Mouse (Mus musculus) adrenal gland, postnatal 25 days (tissue): Measurements from ENCODE around the gene Pde6b. TPM values are rescaled to one million over a fixed set of nuclear protein-coding genes. Genes with fewer than 3 reads are reported as not detected.

Source experiments
- DNase-seq: peaks from one replicate; pipeline ENCODE4 v3.0.0; 2021; ENCODE audit warnings: mixed read lengths
- total RNA-seq: library from RNA; stranded (reverse); gene quantifications from 2 replicates; pipeline ENCODE4 v1.2.3, GENCODE M21; 2021

Pde6b gene
- total RNA-seq, 1 experiment from 2014 or later = not detected

DNA sequence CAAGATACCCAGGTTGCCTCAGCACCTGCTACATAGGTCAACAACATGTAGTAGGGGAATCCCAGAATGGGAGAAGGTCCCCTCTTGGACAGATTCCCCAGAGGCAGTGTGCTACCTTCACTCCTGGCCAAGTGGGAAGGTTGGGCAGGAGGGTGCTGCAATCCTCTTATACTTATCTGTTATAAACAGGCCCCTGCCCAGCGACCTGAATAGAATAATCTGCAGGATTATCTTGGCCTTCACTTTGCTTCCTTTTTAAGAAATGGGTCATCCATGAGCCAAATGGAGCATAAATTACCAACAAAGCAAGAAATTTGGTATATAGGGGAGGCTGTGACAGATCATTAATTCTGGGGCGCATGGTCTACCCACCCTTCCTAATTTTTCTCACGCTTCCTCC lies 1.6 kb downstream of the Pde6b start:
- DNase-seq = no peak

DNA sequence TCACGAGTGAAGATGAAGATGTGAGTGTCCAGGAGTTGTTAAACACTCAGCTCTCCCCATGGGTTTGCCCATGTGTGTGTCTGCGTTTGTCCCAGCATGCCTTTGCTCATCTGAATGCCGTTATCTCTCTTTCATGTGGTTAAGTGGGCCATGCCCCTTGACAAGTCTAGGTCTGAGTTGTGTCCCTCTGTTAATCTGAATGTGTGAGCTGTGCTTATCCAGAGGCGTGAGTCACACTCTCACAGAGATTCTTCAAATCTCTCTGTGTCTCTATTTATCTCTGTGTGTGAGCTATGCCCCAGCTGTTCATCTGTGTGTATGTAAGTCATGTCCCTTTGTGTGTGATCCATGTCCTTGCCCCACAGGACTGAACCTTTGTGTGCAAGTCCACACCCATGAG lies 15.3 kb downstream of the Pde6b start:
- DNase-seq = no peak

DNA sequence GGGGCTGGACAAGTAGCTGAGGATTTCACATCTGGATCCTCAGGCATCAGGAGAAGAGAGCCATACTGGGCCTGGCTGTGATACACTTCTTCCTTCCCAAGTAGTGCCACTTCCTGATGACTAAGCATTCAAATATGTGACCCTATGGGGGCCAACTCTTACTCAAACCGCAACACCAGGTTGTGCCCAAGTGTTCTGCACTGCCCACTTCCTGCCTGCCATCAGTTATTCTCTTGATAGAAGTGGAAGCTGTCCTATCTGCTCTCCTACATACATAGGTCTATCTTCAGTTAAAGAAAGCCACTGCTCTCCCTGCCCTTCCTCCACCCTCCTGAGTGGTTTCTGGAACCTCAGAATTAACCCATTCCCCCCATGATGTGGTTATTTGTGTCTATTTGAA lies 17.3 kb downstream of the Pde6b start:
- DNase-seq = no peak

DNA sequence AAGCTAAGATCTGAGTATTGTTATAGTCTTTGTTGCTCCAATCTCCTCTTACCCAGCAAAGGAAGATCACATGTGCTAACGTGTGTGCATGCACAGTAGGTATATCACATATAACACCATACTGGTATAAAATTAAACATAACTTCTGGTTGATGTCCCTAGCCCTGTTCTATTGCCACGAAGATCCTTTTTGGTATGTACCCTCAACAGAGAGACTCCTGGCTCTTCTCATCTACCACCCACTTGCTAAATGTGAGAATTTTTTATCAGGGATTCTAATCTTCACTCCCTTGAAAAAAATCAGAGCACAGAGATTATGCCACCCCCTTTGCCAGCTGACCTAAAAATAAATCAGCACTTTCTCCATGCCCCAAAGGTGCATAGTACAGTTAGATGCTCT lies 18.8 kb downstream of the Pde6b start:
- no peak for DNase-seq

DNA sequence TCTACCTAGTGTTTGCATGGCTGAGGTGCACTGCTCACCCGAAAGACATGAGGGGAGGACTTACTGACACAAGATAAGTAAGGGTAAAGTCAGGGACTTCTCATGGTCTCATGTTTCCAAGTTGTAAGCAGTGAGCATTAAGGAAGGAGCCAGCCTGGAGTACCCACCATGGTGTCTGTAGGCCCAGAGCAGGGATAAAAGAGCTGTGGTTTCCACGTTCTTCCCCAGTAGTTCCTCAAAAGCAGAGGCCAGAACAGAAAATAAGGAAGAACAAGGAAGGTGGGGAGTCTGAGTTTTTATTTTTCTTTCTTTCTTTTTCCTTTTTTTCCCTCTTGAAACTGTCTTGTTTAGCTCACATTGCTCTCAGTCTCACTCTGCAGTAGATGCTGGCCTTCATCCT lies 26.5 kb downstream of the Pde6b start:
- DNase-seq = no peak

DNA sequence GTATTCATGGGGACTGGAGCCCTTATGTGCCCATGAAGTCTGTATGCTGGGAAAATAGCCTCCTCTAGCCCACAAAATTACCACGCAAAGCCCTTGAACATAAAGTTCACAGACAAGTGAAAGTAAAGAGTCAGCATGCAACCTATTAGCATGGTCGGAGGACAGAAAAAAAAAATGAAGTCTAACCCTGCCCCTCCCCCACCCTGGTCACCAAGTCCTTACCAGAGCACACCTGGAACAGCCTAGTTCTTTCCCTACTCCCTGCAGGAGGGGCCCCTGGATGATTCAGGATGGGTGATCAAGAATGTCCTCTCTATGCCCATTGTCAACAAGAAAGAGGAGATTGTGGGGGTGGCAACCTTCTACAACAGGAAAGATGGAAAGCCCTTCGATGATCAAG lies 34.5 kb downstream of the Pde6b start:
- no peak for DNase-seq

DNA sequence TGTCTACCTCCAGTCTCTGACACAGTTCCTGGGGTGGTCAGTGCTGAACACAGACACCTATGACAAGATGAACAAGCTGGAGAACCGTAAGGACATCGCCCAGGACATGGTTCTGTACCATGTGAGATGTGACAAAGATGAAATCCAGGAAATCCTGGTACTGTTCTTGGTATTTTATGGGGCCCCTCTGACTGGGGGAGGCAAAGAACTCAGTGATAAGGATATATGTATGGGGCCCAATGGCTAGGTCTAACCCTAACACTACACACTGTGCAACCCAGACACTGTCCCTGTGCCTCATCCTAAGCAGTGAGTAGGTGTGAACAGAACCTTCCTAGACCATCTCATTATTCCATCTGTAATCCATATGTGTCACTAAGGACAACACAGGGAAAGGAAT lies 35.2 kb downstream of the Pde6b start:
- no peak for DNase-seq

DNA sequence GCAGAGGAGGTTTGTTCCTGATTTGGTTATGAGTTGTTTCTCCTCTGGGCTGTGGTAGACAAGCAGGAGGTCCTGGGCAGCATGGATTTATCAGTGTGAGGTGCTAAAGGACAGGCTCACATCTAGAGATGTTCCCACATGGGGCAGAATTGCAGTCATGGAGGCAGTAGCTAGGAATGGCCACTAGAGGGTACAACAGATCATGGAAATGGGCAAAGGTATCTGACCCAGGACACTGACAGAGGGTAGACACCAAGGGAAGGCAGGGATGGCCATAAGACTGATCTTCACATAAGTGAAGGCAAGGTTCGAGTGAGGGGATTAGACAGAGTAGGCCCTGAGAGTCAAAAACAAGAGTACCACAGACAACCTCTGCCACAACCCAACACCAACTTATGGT lies 39.0 kb downstream of the Pde6b start:
- DNase-seq = peak; percentile 28

DNA sequence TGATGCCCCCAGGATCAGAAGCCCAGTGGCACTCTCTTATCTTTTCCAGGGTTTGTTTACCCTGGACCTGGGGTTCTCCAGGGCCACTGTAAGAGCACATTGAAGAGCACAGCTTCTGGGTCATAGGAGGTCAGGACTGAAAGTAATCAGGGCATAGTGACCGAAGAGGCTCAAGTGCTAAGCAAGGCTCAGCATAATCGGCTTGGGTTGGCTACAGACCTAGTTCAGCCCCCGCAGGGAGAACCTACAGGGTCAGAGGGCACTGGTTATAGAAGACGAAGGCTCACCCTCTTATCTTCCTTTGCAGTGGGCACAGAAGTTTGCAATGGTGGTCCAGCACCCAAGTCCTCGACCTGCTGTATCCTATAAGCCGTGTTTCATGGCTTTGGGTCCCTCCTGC lies 43.0 kb downstream of the Pde6b start:
- no peak for DNase-seq

DNA sequence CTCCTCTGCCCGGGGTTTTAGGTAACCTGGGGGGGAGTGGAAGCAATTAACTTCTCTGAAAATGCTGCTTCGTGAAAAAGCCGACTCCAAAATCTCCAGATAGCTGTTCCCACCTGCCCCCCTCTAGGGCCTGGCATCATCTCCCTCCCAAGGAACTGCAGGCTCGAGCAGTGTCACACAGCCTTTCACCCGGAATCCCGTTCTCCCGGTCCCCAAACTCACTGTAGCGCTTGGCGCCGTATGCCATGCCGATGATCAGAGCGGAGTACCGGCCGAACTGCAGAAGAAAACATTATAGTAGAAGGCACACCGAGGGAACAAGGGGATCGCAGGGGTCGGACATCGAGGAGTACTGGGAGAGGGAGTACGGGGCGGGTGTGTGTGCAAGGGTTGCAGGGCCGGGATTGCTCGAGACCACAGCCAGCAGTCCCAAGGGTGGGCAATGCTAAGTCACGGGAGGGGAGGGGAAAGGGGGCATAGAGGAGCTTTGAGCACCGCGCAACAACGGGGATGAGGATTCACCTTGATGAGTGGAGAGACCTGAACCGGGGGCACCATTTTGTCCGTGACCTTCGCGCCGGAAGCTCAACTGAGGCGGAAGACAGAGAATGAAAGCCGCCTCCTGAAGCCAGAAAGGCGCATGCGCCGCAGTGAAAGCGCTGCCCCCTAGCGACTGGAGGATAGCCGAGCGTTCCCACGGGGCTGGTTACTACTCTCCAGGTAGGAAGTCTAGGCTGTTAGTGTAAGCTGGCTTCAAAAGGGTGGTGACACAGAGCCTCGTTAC lies 45.8 kb downstream of the Pde6b start, which contains the start of gene Atp5k:
Gene Atp5k, minus strand, starts transcription at position 645 of the 784 bp plus-strand sequence.
- peak; percentile 94 for DNase-seq

DNA sequence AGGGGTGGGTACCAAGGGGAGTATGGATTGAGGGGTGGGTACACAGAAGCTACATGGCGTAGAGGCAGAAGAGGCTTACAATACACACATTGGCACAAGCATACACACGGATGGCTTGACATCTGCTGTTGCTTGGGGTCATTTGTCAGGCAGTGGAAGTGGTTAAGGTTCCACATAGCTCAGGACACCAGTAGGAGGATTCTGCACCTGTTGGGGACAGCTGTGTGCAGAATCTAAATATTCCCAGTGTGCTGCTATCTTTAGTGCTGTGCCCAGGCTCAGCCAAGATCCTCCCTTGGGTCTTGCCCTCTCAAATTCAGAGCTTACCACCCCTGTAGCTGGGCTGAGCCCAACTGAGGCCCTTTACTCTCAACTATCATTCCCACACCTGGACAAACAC lies 47.9 kb downstream of the Pde6b start:
- no peak for DNase-seq

DNA sequence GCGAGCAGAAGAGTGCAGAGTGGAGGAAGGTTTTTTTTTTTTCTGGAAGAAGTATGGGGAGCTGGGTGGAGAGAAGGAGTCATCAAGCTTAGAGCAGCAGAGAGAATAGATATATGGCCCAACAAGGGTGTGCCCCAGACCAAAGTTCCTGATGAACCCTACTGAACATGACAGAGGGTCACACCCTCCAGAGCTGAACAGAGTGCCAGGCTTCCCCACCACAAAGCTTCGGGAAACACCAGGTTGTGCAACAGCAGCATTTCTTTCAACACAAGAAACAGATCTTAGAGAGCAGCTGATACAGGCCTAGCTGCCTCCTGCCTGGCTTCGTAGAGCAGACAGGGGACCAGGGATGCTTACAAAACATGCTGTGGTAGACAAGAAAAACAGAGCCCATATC lies 58.8 kb downstream of the Pde6b start:
- DNase-seq = no peak

DNA sequence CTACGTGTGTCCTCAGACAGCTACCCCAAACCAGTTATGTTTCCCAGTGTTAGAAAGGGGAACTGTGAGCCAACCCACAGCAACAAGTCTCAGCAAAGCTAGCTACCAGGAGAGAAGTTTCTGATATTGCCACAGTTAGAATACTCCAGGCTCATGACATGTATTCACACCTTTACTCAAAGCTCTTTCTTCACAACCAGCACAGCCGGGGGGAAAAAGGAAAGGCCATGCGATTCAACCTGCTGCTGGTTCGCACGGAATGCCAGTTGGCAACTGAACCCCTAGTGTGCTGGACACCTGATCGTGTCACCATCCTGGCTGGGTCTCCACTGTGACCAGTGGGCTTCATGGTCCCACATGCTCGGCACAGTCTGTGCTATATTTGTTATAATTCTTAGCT lies 59.7 kb downstream of the Pde6b start:
- no peak for DNase-seq

DNA sequence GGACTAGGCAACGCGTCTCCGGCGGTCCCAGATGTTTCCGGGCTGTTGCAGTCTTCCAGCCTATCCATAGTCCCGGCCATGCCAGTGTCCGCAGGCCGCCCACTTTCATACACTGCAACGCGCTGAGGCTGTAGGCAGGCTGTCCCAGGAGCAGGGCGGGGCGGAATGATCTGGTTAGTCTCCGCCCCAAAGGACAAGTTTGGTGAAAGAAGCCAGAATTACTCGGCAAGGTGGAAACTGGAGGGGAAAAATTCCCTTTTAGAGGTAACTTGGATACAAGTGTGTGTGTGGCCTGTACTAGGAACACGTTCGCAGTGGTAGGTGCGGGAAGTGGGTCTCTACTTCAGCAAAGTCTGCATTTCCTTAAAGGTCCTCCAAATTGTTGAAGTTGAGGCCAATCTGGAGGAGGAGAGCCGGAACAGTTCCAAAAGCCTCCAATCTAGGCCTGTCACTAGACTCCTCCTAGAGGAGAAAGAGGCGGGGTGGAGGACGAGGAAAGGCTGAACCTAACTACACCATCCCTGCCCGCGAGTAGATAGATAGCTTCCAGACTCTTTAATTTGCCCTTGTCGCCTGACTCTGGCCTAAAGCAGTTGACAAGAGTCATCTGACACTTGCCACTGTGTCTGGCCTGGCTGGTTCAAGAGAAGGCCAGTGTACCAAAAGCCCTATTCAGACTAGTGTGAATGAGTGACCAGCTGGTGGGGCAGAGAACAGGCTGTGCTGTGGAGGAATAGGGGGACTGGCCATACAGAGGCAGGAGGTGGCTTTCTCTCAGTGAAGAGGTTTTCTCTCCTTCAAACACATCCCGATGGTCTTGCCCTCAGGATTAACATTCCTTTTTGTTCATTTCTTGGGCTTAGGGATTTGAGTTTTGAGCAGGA lies 60.8 kb downstream of the Pde6b start, which contains the start of gene Mfsd7a:
Gene Mfsd7a, minus strand, starts transcription at position 107 of the 884 bp plus-strand sequence.
- DNase-seq = peak; percentile 81

DNA sequence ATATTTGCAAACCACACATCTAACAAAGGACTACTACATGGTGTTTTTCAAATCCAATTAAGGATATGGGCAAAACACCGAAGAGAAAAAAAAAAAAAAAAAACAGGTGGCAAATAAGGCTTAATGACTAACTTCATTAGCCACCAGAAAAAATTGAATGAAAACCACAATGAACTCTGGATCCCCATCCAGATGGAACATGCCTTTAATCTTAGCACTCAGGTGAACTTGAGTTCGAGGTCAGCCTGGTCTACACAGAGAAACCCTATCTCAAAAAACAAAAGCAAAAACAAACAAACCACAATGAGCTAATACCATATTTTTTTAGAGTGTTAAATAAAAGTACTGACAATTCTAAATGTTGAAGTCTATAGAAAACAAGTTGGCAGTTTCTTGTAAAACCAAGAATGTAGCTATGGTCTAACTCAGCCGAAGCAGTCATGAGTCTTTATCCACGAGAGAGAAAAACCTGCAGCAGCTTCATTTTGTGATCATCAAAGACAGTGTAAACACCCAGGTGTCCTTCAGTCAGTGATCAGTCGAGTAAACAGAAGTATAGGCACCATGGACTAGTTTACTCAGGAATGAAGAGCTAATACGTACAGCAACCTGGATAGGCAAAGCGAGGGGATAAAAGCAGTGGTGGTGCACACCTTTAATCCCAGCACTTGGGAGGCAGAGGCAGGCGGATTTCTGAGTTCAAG lies 62.8 kb downstream of the Pde6b start:
- no peak for DNase-seq

DNA sequence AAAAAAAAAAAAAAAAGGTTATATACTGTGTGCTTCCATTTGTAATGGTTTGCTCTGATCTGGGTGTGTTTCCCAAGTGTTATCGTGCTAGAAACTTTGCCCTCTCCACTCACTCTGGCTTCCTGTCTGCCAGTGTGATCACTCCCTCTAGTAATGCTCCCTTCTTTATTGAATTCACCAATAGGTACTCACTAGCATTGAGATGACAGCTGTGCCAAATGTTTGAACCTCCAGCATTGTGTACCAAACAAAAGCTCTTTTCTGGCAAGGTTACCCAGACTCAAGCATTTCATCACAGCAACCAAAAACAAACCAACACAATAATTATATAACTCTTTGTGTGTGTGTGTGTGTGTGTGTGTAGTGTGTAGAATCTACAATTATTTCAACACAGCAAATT lies 63.4 kb downstream of the Pde6b start:
- no peak for DNase-seq

DNA sequence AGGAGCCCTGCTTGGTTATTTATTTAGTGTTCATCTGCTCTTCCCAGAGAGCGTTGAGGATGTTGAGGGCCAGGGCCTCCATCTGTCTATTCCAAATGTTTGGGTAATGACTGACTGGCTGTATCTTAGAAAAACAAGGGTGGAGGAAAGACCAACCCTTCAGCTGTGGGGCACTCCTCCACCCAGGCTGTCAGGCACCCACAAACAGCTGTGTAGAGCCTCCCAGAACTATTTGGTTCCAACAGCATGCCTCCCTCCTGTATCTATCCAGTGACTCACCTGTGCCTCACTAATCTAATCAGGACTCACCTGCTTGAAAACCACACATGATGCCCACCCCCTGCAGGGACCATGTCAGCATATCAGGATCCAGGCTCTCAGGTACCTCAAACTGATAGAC lies 64.2 kb downstream of the Pde6b start:
- DNase-seq = no peak

DNA sequence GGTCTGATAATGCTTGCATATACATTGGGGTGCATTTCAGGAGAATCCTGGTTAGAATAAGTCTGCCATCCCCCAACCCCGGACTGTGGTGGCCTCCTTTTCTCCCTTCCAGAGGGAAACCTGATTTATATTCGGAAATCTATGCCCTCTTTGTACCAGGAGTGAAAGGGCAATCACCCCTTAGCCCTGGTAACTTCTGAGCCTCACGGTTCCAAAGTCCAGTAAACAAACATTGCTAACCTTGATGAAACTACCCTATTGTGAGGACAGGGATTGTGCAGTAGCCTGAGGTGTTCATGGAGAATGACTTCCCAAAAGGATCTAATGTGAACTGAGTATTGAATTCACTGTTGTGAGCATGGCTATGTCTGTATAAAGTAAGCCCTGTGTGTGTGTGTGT lies 65.9 kb downstream of the Pde6b start:
- no peak for DNase-seq

DNA sequence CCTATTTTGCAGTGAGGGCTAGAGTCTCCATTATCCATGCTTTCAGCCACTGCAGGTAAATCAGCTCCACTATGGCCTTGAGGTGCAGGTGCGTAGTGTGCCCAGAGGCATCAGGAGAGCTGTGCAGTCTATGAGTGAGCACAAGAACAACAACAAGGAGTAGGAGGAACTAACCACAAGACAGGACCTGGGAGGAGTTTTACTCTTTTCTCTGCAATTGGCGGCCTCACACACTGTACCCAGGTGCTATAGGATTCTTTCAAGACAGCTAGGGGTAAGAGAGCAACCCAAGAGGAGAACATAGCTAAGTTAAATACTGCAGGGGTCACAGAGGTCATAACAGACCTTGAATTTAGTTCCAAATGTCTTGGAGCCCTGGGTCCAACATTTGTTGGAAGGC lies 70.5 kb downstream of the Pde6b start:
- no peak for DNase-seq

DNA sequence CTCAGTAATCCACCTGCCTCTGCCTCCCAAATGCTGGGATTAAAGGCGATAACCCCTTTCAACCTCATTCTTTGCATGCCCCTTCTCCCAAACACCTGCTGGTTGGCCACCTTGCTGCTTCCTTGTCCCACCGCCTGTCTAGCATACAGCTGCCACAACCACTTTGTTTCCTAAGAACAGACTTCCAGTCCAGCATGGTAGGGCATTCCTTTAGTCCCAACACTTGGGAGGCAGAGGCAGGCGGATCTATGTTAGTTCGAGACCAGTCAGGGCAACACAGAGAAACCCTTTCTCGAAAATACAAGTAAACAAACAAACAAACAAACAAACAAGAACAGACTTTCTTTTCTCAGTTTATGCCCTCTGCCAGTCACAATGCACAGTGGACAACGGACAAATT lies 72.3 kb downstream of the Pde6b start:
- no peak for DNase-seq

DNA sequence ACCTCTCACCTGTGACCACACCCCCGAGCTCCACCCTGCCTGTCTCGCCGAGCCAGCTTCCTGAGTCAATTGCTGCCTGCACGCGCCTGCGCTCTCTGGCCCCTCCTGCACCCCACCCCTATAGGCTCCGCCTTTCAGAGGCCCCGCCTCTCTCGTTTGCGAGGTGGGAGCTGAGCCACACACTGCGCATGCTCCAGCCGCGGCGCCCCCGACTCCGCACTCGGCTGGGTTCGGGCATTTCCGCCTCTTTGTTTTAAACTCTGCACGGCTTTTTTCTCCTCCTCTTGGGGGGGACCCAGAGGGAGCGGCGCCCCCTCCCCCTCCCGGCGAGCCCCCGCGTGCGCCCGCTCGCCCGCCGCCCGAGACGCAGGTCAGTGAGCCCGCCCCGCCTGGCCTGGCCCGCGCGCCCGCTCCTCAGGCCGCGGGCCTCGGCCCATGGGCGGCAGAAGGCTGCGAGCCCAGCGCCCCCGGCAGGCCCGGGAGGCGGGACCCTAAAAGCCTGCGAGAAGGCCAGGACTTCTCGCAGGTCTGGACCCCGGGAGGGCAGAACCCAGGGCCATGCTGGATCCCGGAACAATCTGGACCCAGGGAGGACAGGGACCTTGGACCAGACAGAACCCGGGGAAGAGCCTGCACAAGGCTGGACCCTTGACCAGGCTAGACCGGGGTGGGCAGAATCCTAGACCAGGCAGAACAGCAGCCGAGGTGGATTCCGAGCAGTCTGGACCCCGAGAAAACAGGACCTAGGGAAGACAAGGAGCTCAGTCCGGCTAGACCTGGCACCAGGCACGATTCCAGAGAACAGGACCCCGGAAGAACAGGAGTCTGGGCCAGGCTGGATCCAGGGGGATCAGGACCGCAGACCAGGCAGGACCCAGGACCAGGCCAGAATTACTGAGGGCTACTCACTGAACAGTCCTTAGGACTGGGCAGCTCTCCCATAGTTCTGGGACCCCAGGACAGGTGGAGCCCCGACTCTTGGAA lies 73.2 kb downstream of the Pde6b start, which contains the start of gene Pcgf3:
Gene Pcgf3, plus strand, starts transcription at position 151 of the 984 bp plus-strand sequence.
- DNase-seq = peak; percentile 98
